Mouse (Mus musculus): ENCODE results near the gene Acin1.

DNA sequence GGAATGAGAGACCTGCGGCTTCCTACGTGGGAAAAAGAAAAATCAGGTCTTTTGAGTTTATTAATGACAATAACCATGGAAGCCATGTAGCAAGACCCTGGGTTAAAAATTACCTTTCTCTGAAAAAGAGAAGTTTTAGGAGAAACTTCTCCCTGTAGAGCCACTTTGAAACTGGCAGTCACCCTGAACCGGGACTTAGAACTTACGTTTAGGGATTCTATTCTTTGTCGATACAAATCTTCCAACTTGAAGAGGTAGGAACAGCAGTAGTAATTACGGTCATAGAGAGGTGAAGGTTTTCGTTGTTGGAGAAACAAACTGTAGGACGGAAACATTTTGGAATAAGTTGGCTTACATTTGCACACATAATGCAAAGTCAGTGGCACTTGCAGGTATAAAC, 520 bp upstream of the Acin1 start:
- TF ChIP-seq CTCF (IDR thresholded peaks at IDR 0.05; ENCODE audit: low read depth, low read length) (no peak), POLR2A (IDR thresholded peaks at IDR 0.05; ENCODE audit: extremely low read depth, insufficient read depth, low read length) (no peak)
